Mouse (Mus musculus) heart, postnatal 4 days (tissue): ENCODE measurements around the gene Glp2r. TPM values are rescaled to one million over a fixed set of nuclear protein-coding genes. Genes with fewer than 3 reads are reported as not detected.

Experiments used
- DNase-seq: peaks from one replicate; pipeline ENCODE4 v3.0.0; 2021
- total RNA-seq, 2 experiments: library from RNA; stranded (reverse); gene quantifications; 2 replicates each; pipeline ENCODE4 v1.2.3; 2021

Glp2r gene
- total RNA-seq, 2 experiments from 2014 or later: not detected

DNA sequence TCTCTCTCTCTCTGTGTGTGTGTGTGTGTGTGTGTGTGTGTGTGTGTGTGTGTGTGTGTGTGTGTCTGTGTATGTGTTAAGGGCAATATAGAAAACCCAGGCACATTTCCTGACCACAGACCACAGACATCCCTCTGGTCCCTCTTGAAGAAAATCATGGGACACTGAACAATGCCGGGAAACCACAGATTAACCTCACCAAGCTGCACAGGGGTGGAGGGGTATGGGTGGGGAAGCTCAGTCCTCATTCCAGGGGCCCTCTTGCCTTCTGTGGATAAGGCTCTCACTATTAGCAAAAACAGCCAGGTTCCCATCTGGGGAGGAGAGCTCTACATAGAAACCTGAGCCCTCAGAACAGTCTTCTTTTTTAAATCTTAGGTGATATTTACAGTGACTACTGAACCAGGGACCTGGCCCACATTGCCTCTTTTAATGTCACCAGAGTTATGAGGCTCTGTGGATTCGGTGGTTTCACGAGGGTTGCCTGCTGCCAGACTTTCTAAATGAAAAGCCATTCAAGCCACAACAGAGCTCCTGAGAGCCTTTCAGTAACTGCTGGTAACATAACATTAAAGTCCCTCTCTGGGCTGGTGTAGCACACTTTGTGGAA is 137.2 kb downstream of the Glp2r start:
- DNase-seq: no peak

DNA sequence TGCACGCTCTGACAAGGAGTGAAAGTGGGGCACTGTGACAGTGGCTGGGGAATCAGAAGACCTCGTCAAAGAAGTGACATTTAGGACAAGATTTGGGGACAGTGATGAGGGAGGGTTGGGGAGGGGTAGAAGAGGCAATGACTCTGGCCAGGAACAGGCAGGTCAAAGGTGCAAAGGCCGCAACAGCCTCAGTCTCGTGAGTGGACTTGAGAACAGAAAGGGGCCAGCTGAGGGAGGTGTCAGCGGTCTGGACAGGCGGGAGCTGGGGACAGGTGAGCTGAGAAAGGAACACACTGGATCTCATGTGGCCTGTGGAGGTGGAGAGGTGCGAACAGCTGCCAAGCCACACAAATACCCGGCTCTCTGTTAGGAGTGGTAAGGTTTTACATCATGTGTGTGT is 138.0 kb downstream of the Glp2r start:
- no peak for DNase-seq

DNA sequence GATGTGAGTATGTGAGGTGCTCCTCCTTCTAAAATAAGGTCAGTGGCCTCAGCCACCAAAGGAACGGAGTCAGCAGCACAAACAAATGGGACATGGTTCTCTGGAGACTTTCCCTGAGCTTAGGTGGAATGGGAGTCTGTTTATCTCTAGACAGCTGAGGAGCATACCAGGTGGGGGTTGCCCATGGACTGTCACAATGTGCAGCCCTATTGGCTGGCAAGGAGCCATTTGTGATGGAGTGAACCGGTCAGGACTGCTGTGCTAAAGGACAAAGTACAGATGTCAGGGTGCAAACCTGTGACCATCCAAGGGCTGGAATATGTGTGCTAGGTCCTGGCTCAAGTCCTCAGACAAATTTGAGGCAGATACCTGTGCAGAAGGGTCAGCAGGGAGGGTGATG is 142.4 kb downstream of the Glp2r start:
- DNase-seq: no peak

DNA sequence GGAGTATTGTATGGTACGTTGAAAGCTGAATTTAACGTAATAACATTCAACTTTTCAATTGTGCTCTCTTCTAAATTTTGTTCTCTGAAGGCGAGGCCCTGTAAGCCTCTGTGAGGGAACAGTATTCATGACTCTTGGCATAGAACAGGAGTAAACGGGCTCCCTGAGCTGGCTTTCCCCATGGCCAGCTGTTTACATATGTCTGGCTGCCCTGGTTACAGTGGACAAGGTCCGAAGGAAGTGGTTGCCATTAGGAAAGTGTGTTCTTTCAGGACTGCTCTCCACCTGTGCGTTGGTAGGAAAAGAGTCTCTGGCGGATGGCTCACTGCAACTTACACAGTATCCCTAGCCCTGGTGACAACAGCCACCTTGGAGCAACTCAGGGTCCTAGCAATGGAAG is 143.8 kb downstream of the Glp2r start:
- no peak for DNase-seq

DNA sequence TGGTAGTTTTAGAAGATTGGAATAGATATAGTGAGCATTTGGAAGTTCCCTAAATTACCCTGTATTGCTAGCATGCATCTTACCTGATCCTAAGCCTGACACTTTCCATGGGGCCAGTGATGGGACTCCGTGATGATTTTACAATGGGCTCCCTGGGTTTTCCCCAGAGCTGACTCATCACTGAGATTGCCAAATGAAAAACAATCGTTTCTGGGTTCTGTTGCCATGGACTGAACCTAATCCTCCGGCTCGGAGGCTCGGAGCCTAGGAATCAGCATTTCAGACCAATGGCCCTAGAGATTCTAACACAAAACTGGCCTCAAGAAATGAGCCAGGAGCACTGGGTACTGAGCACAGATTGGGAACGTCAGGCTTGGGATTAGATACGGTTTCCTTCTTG is 148.6 kb downstream of the Glp2r start:
- DNase-seq: no peak

DNA sequence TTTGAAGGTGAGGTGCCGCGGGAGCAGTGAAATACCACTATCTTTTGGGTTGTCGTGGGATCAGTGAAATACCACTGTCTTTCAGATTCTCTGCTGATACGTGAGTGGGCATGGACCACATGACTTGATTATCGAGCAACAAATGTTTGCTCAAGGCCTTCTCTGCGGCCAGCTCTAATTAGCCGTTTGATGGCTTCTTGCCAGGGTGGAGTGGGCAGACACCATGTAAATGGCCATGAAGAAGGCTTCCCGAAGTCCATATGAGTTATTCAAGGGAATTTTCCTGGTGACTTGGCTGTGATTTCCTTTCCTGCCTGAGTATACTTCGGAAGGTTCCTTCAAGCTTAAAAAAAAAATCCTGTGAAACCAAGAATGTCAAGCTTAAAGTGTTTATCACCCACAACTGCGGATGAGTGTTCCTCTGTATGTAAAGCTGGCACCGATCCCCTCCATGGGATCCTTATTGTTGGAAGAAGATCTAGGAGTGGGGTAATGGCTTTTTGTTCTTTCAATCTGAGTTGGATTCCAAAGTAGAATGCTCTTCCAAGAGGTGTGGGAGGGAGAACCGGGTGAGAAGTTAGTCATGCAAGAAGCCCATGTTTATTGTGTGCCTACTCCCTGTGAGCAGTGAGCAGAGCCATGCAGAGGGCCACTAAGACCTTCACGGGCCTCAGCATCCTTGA is 154.3 kb downstream of the Glp2r start:
- DNase-seq: no peak

DNA sequence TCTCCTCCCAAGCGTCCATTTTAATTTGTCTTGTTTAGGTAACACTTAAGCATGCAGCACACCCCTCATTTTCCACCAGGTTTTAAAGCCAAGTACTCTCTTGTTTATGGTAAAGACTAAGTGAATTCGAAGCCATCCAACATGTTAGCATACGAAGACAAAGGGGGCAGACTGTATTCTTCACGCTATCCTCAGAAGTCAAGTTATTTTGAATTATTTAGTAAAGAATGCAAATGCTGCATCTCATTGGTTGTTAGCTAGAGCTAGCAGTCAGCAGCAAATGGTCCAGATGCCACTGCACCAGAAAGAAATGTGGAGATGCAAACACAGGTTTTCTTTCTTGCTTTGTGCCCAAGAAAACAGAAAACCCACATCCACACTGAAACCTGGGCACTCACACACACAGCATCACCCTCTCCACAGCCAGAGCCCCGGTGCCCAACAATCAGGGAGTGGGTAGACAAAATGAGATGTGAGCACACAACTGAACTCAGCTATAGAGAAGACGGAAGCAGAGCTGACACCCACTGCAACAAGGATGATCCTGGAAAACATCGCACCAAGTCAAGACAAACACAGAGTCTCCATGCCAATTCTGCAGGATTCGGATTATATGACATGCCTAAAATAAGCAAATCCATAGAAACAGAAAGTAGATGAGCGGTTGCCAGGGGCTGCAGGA is 158.7 kb downstream of the Glp2r start:
- no peak for DNase-seq

Other genes starting within 250 kb of the Glp2r start
- gene Rcvrn, start 75.8 kb downstream of the Glp2r start, total RNA-seq: under 1 TPM in 1 of 2 experiments, not detected in 1; 0.26 TPM
- not detected for gene Gsg1l2, start 3.5 kb upstream of the Glp2r start, total RNA-seq
- gene Dhrs7c, start 27.0 kb upstream of the Glp2r start, total RNA-seq: 100 to 1,000 TPM; 130 to 156 TPM
- gene Usp43, start 151.0 kb upstream of the Glp2r start, total RNA-seq: 1 to 10 TPM; 4.6 to 6.1 TPM
- gene Cfap52, start 194.5 kb upstream of the Glp2r start, total RNA-seq: under 1 TPM in 1 of 2 experiments, not detected in 1; 0.14 TPM
- gene Stx8, start 195.0 kb upstream of the Glp2r start, total RNA-seq: 10 to 100 TPM; 34.7 to 35.8 TPM